Mouse (Mus musculus): ENCODE results near the gene Atf1.

Atf1 gene

DNA sequence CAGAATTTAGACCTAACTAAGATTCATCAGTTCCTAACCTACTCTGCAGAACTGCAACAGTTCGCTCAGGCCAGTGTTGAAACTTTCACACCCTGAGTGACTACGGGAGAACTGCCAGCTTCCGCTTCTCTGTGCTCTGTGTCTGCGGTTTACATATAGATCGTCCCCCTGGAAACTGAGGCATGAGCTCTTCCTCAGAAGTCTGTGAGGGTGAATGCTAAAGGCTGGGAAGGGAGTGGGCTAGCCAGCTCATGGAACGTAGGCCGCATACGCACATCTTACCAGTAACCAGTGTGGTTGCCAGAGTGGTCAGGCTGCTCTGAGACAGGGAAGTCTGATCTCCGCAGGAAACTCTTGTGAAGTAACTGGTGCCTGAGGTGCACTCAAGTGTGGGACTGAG lies 11.4 kb upstream of the Atf1 start:
- no peak for DNase-seq (ENCODE audit: low read depth, low spot score)

GRCm38 (mm10) chr15:100218018-100218417 lies 9.6 kb upstream of the Atf1 start:
- DNase-seq (ENCODE audit: low read depth, low spot score): no peak

DNA sequence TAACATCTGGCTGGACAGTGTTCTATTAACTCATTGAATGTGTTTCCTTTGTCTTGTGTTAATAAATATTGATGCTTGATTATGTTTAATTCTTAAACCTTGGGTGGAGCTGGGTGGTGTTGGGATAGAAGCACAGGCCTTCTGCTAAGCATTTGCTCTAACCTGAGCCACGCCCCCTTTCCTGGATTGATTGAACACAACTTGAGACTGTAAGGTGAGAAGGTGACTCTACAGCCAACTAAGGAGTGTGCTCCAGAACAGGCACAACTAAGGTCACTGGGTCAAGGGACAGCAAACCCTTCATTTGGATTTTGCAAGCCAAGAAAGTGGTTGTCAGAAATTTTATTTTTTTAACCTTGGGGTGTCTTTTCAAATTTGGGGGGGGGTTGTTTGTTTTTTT lies 8.2 kb upstream of the Atf1 start:
- no peak for DNase-seq (ENCODE audit: low read depth, low spot score)

- DNase-seq (ENCODE audit: low read depth, low spot score): no peak
These were observed 6.7 kb upstream of the Atf1 start for GRCm38 (mm10) chr15:100220916-100221315.

GRCm38 (mm10) chr15:100225381-100225780 lies 2.2 kb upstream of the Atf1 start:
- no peak for DNase-seq (ENCODE audit: low read depth, low spot score)

DNA sequence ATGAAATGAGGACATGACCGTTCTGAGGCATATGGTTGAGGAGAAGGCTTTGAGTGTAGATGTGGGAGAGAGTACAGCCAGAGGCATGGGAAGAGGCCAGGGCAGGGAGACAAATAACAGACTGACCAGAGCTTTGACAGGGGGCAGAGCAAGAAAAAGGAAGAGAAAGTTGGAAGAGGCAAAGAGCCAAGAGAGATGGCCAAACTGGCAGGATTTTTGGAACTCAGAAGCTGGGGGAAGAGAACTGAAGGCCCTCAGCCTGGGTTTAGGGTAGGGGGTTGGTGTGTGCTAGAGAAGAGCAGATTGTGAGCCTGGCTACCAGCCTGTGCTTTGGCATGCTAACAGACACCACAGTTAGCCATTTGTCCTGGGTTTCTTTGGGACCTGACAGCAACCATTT lies 1.7 kb upstream of the Atf1 start:
- no peak for DNase-seq (ENCODE audit: low read depth, low spot score)

GRCm38 (mm10) chr15:100227031-100227662 lies 472 bp upstream of the Atf1 start:
- DNase-seq (ENCODE audit: low read depth, low spot score): no peak

DNA sequence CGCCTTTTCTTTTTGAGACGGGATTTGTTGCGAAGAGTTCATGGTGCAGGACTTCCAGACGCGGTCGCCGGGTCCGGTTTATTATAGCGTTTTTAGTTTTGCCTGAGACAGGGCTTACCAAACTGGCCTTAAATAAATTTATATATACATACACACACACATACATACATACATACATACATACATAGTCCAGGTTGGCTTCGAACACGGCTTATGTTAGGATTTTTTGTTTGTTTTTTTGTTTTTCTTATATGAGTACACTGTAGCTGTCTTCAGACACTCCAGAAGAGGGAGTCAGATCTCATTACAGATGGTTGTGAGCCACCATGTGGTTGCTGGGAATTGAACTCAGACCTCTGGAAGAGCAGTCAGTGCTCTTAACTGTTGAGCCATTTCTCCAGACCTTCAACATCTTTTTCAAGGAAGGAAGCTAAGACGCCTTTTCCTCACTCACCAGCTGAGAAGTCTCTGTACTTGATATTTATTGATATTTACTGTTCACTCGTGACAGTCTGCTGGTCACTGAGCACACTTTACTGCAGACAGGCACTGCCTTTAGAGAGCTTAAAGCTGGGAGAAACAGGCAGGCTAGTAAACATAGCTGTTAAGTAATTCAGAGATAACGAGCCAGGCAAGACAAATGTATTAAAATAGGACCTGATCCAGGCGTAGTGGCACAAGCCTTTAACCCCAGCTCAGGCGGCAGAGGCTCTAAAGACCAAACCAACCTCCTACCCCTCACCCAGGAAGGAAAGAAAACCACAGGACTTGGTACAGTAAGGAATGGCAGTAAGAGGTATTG lies 1.1 kb downstream of the Atf1 start:
- DNase-seq (ENCODE audit: low read depth, low spot score): peak; percentile 12

GRCm38 (mm10) chr15:100230655-100231054 lies 3.0 kb downstream of the Atf1 start:
- DNase-seq (ENCODE audit: low read depth, low spot score): peak; percentile 21

DNA sequence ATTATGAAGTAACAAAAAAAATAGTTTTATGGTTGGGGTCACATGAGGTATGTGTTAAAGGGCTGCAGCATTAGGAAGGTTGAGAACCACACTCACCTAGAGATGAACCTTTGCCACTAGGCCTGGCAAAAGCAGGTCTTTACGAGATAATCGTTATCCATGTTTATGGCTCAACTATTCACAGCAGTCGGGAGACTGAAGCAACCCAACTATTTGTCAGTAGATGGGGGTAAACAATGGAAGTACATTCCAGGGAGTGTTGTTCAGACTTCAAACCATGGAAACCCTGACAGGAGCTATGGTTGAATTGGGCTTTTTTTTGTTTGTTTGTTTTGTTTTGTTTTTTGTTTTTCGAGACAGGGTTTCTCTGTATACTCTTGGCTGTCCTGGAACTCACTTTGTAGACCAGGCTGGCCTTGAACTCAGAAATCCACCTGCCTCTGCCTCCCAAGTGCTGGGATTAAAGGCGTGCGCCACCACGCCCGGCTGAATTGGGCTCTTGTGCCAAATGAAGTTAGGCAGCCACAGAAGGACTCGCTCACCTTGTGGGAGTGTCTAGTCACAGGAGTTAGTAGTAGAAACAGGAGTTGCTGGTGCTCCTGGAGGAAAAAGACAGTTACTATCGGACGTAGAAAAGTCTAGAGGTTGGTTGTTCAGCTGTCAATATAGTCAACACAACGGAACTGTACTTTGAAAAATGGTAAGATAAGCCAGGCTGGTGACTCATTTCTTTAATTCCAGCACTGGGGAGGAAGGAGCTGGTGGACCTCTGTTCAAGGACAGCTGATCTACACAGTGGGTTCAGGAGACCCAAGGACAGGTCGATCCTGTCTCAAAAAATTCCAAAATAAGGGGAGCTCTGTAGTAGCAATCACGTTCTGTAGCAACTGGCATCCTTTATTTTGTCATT lies 4.3 kb downstream of the Atf1 start:
- no peak for DNase-seq (ENCODE audit: low read depth, low spot score)

- DNase-seq (ENCODE audit: low read depth, low spot score): no peak
These were observed 7.8 kb downstream of the Atf1 start for GRCm38 (mm10) chr15:100235208-100235965.

GRCm38 (mm10) chr15:100236952-100237351 lies 9.3 kb downstream of the Atf1 start:
- no peak for DNase-seq (ENCODE audit: low read depth, low spot score)

GRCm38 (mm10) chr15:100241780-100242179 lies 14.2 kb downstream of the Atf1 start:
- DNase-seq (ENCODE audit: low read depth, low spot score): no peak

DNA sequence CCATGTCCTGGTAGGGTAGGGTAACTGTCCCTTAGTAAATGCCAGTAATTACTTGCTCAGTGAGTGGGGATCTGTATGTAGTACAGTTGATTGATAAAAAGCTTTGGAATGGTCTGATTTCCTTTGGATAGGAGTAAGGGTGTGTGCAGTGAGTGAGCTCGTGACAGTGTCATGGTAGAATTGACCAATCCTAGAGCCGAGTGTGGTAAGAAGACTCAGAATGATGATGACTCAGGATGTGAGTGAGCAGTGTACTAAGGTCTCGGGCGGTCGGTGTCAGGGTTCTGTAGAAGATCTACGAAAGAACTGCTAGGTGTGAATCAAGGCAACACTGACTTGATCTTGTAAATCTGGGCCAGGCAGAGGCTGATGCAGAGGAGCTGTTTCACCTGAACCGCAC lies 18.3 kb downstream of the Atf1 start:
- DNase-seq (ENCODE audit: low read depth, low spot score): no peak

GRCm38 (mm10) chr15:100247296-100247695 lies 19.7 kb downstream of the Atf1 start:
- DNase-seq (ENCODE audit: low read depth, low spot score): no peak

GRCm38 (mm10) chr15:100248665-100249433 lies 21.2 kb downstream of the Atf1 start:
- DNase-seq (ENCODE audit: low read depth, low spot score): no peak

DNA sequence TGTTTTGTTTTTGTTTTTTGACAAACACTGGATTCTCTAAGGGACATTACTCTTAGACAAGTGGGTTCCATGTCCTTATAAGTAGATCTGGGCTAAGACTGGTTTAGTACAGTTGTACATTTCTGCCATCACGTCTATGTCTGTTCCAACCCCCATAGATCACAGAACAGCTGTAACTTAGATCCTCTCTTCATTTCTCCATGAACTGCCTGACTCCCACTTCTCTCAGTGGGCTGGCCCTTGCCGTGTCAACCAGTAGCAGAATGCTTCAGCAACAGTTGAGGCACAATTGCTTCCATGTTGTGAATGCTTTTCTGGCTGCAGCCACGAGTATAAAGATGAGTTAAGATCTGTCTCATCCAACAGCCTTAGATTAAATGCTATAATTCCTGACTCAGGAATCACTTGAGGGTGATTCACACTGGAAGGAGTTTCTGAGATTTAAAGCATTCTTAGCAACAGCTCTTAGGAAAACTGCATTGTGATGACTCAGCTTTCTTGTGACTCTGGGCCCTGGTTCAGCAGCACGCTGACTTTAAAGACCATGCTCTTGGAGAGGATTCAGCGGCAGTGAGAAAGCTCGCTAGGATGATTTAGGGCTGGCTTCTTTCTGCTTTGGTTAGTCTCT lies 23.6 kb downstream of the Atf1 start:
- DNase-seq (ENCODE audit: low read depth, low spot score): no peak

- no peak for DNase-seq (ENCODE audit: low read depth, low spot score)
These were observed 28.8 kb downstream of the Atf1 start for GRCm38 (mm10) chr15:100256386-100256785.

- DNase-seq (ENCODE audit: low read depth, low spot score): no peak
These were observed 29.7 kb downstream of the Atf1 start for GRCm38 (mm10) chr15:100257305-100257704.
